ENCODE assay signal across 10 mouse cellular contexts in genomic region chr15:12550919-12551318, GRCm38 (mm10).
A peak's percentile ranks its signal among the peaks of the same experiment; 100 is the strongest.
DNase-seq lines count a peak whose midpoint lies in the region; ATAC-seq and TF ChIP-seq lines count a peak whose summit lies in the region.
"Had no signal": no experiment of that assay in that cellular context is flagged by ENCODE, and none has a peak within 500 bp of the region (broad histone marks: within the 10 kb centered on the region; RNA-seq: fewer than 3 reads in every experiment).

No protein-coding gene starts in this region.

- intact Hi-C loops in heart, adult 2 months (cut with DNase I) = loop anchor here (1.0 kb wide), 1 partner anchor 14 kb away; no protein-coding TSS in a partner anchor

- ATAC-seq in lung, embryonic 14.5 days (ENCODE audit: insufficient read depth) = no peak
- ATAC-seq in stomach, embryonic 14.5 days (ENCODE audit: insufficient number of reproducible peaks, insufficient read depth, low FRiP score, low read depth) = no peak

- H3K27me3 ChIP-seq in heart, adult 2 months (ENCODE audit: control insufficient read depth, insufficient read depth, low read length) = no peaks in the 10 kb centered on the region
- no peaks in the 10 kb centered on the region for H3K27me3 ChIP-seq in lung, embryonic 14.5 days (ENCODE audit: insufficient read depth, low read length)
- no peaks in the 10 kb centered on the region for H3K27me3 ChIP-seq in stomach, embryonic 14.5 days (ENCODE audit: control insufficient read depth, insufficient read depth, low read length)

- peak overlapping the region; percentile 98 for H3K27ac ChIP-seq in heart, adult 2 months
- no peak overlapping the region for H3K27ac ChIP-seq in lung, embryonic 14.5 days (ENCODE audit: low read depth)
- H3K27ac ChIP-seq in stomach, embryonic 14.5 days (ENCODE audit: low read length) = peak overlapping the region; percentile 66; the same call in 1 of the 2 replicates
- H3K27ac ChIP-seq: midbrain, embryonic 10.5 days had no signal

- H3K4me1 ChIP-seq in heart, adult 2 months (ENCODE audit: control insufficient read depth, insufficient read depth, low read length) = peaks cover 12% of the 10 kb centered on the region
- H3K4me1 ChIP-seq in lung, embryonic 14.5 days (ENCODE audit: insufficient read depth) = 0 out of 2 replicates have a peak, but pooled peaks cover 6% of the 10 kb centered on the region
- peaks cover 29% of the 10 kb centered on the region for H3K4me1 ChIP-seq in stomach, embryonic 14.5 days (ENCODE audit: control insufficient read depth, insufficient read depth, low read length)

- no peak overlapping the region for H3K9ac ChIP-seq in heart, adult 2 months (ENCODE audit: low read depth, low read length)
- H3K9ac ChIP-seq in lung, embryonic 14.5 days = no peak overlapping the region
- no peak overlapping the region for H3K9ac ChIP-seq in stomach, embryonic 14.5 days (replicated peaks; ENCODE audit: low read depth, low read length)

- no peak overlapping the region for H3K4me3 ChIP-seq in heart, adult 2 months
- H3K4me3 ChIP-seq in lung, embryonic 14.5 days (ENCODE audit: low read depth, low read length) = no peak overlapping the region
- no peak overlapping the region for H3K4me3 ChIP-seq in stomach, embryonic 14.5 days (ENCODE audit: low read depth, low read length)

- WGBS in heart, adult 2 months = 33% methylated on average over 3 of the region's 3 CpGs
- WGBS in lung, embryonic 14.5 days = 42% methylated on average over 3 of the region's 3 CpGs
- WGBS in stomach, embryonic 14.5 days = 40% methylated on average over 3 of the region's 3 CpGs

- no peak for TF ChIP-seq EP300 in heart, adult 2 months (IDR thresholded peaks at IDR 0.05; ENCODE audit: insufficient read depth, low read depth, low read length)

- no peaks in the 10 kb centered on the region; the same call in 1 of the 2 replicates for H3K79me2 ChIP-seq in heart, adult 2 months (replicated peaks; ENCODE audit: control insufficient read depth, insufficient read depth, low read length)

- H3K4me2 ChIP-seq in lung, embryonic 14.5 days = peak overlapping the region; percentile 98; the same call in 1 of the 2 replicates
- H3K4me2 ChIP-seq in stomach, embryonic 14.5 days (replicated peaks; ENCODE audit: low read depth, low read length) = peak overlapping the region; percentile 80; the same call in 1 of the 2 replicates

- no peaks in the 10 kb centered on the region for H3K9me3 ChIP-seq in lung, embryonic 14.5 days (ENCODE audit: low read depth, low read length)
- no peaks in the 10 kb centered on the region for H3K9me3 ChIP-seq in stomach, embryonic 14.5 days (ENCODE audit: control insufficient read depth, low read depth, low read length)
- H3K9me3 ChIP-seq: midbrain, embryonic 10.5 days had no signal

- H3K36me3 ChIP-seq in heart, adult 2 months (ENCODE audit: control insufficient read depth, insufficient read depth, low read length) = peaks cover 4% of the 10 kb centered on the region; the same call in 1 of the 2 replicates
- H3K36me3 ChIP-seq in lung, embryonic 14.5 days (ENCODE audit: insufficient read depth) = no peaks in the 10 kb centered on the region
- no peaks in the 10 kb centered on the region for H3K36me3 ChIP-seq in stomach, embryonic 14.5 days (ENCODE audit: control insufficient read depth, insufficient read depth, low read length)
- H3K36me3 ChIP-seq: midbrain, embryonic 10.5 days had no signal

- TF ChIP-seq CTCF in heart, adult 2 months (IDR thresholded peaks at IDR 0.05) = peak; percentile 59
- peak; percentile 39 for TF ChIP-seq CTCF in lung, embryonic 14.5 days (IDR thresholded peaks at IDR 0.05; ENCODE audit: low read depth)

- TF ChIP-seq POLR2A in heart, adult 2 months (IDR thresholded peaks at IDR 0.05; ENCODE audit: insufficient read depth, low read depth, low read length) = no peak

- DNase-seq in heart, adult 2 months = no peak
- no peak for DNase-seq in heart, adult 11 months
- DNase-seq in lung, embryonic 14.5 days = peak; percentile 24
- no peak for DNase-seq in lung, postnatal 10 days
- DNase-seq in embryo, embryonic 10.5 days (ENCODE audit: low spot score) = peak; percentile 49
- DNase-seq in adrenal gland, postnatal 10 days = no peak
- no peak for DNase-seq in urinary bladder, postnatal 10 days (ENCODE audit: low spot score)
- DNase-seq: adrenal gland, adult 2 months had no signal

Comparison
In these comparisons a context has a peak if more than half of its experiments do, and no peak if none do; other contexts are left out.
1. DNase-seq: peak in lung, embryonic 14.5 days (single experiment) and embryo, embryonic 10.5 days (single experiment); none in heart, adult 2 months (0 of 2), heart, adult 11 months (single experiment), lung, postnatal 10 days (single experiment), adrenal gland, postnatal 10 days (single experiment) and urinary bladder, postnatal 10 days (single experiment).